Mouse (Mus musculus): ENCODE results near the gene Cmah. TPM values are rescaled to one million over a fixed set of nuclear protein-coding genes. Genes with fewer than 3 reads are reported as not detected.

Cmah gene
- 0.04 TPM in 1 of 2 replicates, not detected in the other for polyA plus RNA-seq (2012)

DNA sequence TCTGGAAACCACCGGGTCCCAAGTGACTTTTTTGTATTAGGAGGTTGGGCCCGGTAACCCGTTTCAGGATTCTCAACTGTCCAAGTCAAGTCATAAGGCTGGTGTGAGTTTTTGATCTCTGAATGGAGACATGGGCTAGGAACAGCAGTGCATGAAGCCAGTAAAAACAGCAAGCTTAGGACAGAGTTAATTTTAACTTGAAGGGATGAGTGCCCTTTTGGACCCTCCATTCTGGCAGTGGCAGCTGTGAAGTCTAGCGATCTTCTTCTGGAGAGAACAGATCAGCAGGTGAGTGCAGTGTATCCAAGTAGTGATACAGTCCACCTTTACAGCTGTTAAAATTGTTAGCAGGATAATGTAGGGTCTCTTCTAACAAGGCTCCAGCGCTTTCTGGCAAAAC lies at the start of gene Cmah:
Cmah (plus strand) TSS at position 204 of the 400 bp plus-strand sequence.
- H3K4me3 ChIP-seq (replicated peaks): no peak within 1 kb of the TSS
- no peaks in the 10 kb centered on the region for H3K4me1 ChIP-seq (ENCODE audit: control insufficient read depth)
- H3K27me3 ChIP-seq (ENCODE audit: control insufficient read depth): peaks cover 6% of the 10 kb centered on the region; the same call in 1 of the 2 replicates
- no peaks in the 10 kb centered on the region for H3K36me3 ChIP-seq (ENCODE audit: control insufficient read depth)
- TF ChIP-seq GATA1 (IDR thresholded peaks at IDR 0.05; ENCODE audit: low read length) (no peak), TAL1 (IDR thresholded peaks at IDR 0.05; ENCODE audit: low read length) (no peak)
- no peaks in the 10 kb centered on the region for H3K9me3 ChIP-seq (ENCODE audit: control insufficient read depth, low read length)

- Histone ChIP-seq H3K36me3 (ENCODE audit: control insufficient read depth) (no peaks in the 10 kb centered on the region), H3K9me3 (ENCODE audit: control insufficient read depth, low read length) (no peaks in the 10 kb centered on the region), H3K4me3 (replicated peaks) (no peak overlapping the region), H3K4me1 (ENCODE audit: control insufficient read depth) (peaks cover 9% of the 10 kb centered on the region), H3K27me3 (ENCODE audit: control insufficient read depth) (peaks cover 45% of the 10 kb centered on the region)
- no peak for TF ChIP-seq TAL1 (IDR thresholded peaks at IDR 0.05; ENCODE audit: low read length)
- TF ChIP-seq GATA1 (IDR thresholded peaks at IDR 0.05; ENCODE audit: low read length): no peak
These were observed 47.8 kb upstream of the Cmah start for GRCm38 (mm10) chr13:24279407-24279761.

GRCm38 (mm10) chr13:24279762-24280438 lies 47.3 kb upstream of the Cmah start:
- peaks cover 9% of the 10 kb centered on the region for H3K4me1 ChIP-seq (ENCODE audit: control insufficient read depth)
- no peak for TF ChIP-seq GATA1 (IDR thresholded peaks at IDR 0.05; ENCODE audit: low read length)
- no peak for TF ChIP-seq TAL1 (IDR thresholded peaks at IDR 0.05; ENCODE audit: low read length)
- no peaks in the 10 kb centered on the region for H3K36me3 ChIP-seq (ENCODE audit: control insufficient read depth)
- H3K27me3 ChIP-seq (ENCODE audit: control insufficient read depth): peaks cover 46% of the 10 kb centered on the region
- H3K4me3 ChIP-seq (replicated peaks): peak overlapping the region; percentile 57
- no peaks in the 10 kb centered on the region for H3K9me3 ChIP-seq (ENCODE audit: control insufficient read depth, low read length)

DNA sequence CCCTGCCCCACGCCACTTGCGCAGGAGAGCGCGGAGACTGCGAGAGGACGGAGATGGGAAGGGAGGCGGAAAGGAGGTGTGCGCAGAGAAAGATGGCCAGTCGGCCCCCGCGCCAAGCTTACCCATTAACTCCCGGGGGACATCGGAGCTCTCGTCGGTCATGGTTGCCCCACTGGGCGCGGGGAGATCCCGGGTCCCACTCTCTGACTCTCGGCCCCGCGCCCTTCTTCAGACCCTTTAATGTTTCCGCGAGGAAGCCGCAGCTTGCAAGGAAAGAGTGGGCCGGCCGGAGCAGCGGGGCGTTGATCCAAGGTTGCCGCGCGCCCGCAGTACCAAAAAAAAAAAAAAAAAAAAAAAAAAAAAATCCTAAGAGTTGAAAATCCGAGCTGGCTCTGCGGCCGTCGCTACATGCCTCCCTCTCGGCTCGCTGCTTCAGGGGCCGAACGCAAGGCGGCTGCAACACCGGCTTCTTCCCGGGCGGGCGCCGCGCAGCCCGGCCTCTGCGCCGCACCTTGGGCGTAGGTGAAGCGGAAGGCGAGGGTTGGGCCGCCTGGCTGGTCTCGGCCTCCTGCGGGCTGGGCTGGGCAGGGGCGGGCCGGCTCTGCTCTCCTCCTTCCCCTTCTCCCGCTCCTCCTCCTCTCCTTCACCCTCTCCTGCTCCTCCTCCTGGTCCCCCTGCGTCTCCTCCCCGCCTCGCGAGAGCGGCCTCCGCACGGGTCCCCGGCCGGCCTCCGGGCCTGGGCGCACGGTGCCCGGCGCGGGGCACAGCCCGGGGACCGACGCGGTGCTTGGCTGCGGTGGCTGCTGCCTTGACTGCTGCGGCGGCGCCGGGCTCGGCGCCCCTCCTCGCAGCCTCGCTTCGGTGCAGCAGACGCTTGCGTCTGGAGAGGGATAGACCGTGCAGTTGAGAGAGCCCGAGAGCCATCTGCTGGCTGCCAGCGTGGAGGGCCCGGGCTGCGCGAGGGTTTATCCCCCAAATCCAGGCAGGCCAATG lies 46.5 kb upstream of the Cmah start, which contains the start of gene Carmil1:
Carmil1 (minus strand) TSS at position 357 of the 993 bp plus-strand sequence.
- TF ChIP-seq GATA1 (IDR thresholded peaks at IDR 0.05; ENCODE audit: low read length) (no peak), TAL1 (IDR thresholded peaks at IDR 0.05; ENCODE audit: low read length) (no peak)
- Histone ChIP-seq H3K4me1 (ENCODE audit: control insufficient read depth) (peaks cover 9% of the 10 kb centered on the region), H3K36me3 (ENCODE audit: control insufficient read depth) (no peaks in the 10 kb centered on the region), H3K9me3 (ENCODE audit: control insufficient read depth, low read length) (no peaks in the 10 kb centered on the region), H3K27me3 (ENCODE audit: control insufficient read depth) (peaks cover 47% of the 10 kb centered on the region), H3K4me3 (replicated peaks) (peak within 1 kb of the TSS; percentile 57)

- H3K27me3 ChIP-seq (ENCODE audit: control insufficient read depth): peaks cover 5% of the 10 kb centered on the region
- no peak overlapping the region for H3K4me3 ChIP-seq (replicated peaks)
- no peaks in the 10 kb centered on the region for H3K4me1 ChIP-seq (ENCODE audit: control insufficient read depth)
- no peaks in the 10 kb centered on the region for H3K36me3 ChIP-seq (ENCODE audit: control insufficient read depth)
- TF ChIP-seq TAL1 (IDR thresholded peaks at IDR 0.05; ENCODE audit: low read length): no peak
- TF ChIP-seq GATA1 (IDR thresholded peaks at IDR 0.05; ENCODE audit: low read length): no peak
- H3K9me3 ChIP-seq (ENCODE audit: control insufficient read depth, low read length): no peaks in the 10 kb centered on the region
These were observed 39.8 kb upstream of the Cmah start for GRCm38 (mm10) chr13:24287381-24287780.

DNA sequence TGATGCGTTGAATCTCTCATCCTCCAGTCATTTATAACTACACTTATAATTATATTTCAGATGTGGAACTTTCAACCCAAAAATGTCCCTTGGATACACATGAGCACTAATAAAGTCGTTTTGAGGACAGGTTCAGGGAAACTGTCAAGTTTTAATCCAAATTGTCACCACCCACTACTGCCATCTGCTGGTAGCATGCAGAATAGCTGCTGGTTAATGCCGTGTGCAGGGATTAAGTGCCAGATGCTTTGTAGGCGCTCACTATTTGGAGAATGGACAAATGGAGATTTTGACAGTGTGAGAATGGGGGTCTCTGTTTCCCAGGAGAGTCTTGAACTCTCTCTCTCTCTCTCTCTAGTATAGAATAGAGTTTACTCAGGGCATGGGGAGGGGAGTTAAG lies 30.0 kb upstream of the Cmah start:
- H3K36me3 ChIP-seq (ENCODE audit: control insufficient read depth): no peaks in the 10 kb centered on the region

DNA sequence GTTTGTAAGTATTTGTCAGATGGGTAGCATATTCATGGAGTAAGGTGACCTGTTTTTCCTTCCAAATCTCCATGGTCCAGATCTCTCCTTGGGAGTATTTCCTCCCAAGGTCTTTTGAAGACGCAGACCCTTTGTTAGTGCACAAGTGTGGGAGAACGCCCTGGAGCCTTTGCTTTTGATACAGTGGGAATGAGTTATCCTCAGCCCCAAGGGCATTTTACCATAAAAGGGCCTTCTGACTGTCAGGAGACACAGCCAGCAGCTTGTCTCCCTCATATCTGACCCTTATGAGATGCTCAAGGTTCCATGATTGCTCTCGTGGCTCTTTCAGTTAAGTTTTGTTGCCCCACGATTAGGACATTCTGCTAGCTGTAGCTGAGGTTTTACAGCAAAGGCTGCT lies 21.7 kb upstream of the Cmah start:
- no peak for TF ChIP-seq TAL1 (IDR thresholded peaks at IDR 0.05; ENCODE audit: low read length)
- TF ChIP-seq GATA1 (IDR thresholded peaks at IDR 0.05; ENCODE audit: low read length): no peak
- H3K27me3 ChIP-seq (ENCODE audit: control insufficient read depth): no peaks in the 10 kb centered on the region
- H3K4me1 ChIP-seq (ENCODE audit: control insufficient read depth): peaks cover 18% of the 10 kb centered on the region
- H3K4me3 ChIP-seq (replicated peaks): no peak overlapping the region
- H3K36me3 ChIP-seq (ENCODE audit: control insufficient read depth): no peaks in the 10 kb centered on the region
- H3K9me3 ChIP-seq (ENCODE audit: control insufficient read depth, low read length): no peaks in the 10 kb centered on the region

More for the DNA sequence above, 30.0 kb upstream of the Cmah start:
- H3K27me3 ChIP-seq (ENCODE audit: control insufficient read depth): peaks cover 7% of the 10 kb centered on the region
- no peaks in the 10 kb centered on the region for H3K4me1 ChIP-seq (ENCODE audit: control insufficient read depth)
- TF ChIP-seq GATA1 (IDR thresholded peaks at IDR 0.05; ENCODE audit: low read length): no peak
- TF ChIP-seq TAL1 (IDR thresholded peaks at IDR 0.05; ENCODE audit: low read length): no peak
- H3K9me3 ChIP-seq (ENCODE audit: control insufficient read depth, low read length): no peaks in the 10 kb centered on the region
- no peak overlapping the region for H3K4me3 ChIP-seq (replicated peaks)

GRCm38 (mm10) chr13:24306248-24306647 lies 21.0 kb upstream of the Cmah start:
- Histone ChIP-seq H3K27me3 (ENCODE audit: control insufficient read depth) (no peaks in the 10 kb centered on the region), H3K36me3 (ENCODE audit: control insufficient read depth) (no peaks in the 10 kb centered on the region), H3K4me1 (ENCODE audit: control insufficient read depth) (peaks cover 25% of the 10 kb centered on the region), H3K4me3 (replicated peaks) (no peak overlapping the region), H3K9me3 (ENCODE audit: control insufficient read depth, low read length) (no peaks in the 10 kb centered on the region)
- TF ChIP-seq GATA1 (IDR thresholded peaks at IDR 0.05; ENCODE audit: low read length) (no peak), TAL1 (IDR thresholded peaks at IDR 0.05; ENCODE audit: low read length) (no peak)
